Mouse (Mus musculus) heart, postnatal 4 days (tissue): ENCODE measurements around the gene Hoxa7. TPM values are rescaled to one million over a fixed set of nuclear protein-coding genes. Genes with fewer than 3 reads are reported as not detected.

ENCODE experiments used
- DNase-seq: peaks from one replicate; pipeline ENCODE4 v3.0.0; 2021
- total RNA-seq, 2 experiments: library from RNA; stranded (reverse); gene quantifications; 2 replicates each; pipeline ENCODE4 v1.2.3; 2021

The Hoxa7 gene
- total RNA-seq, result under 1 TPM in 1 of 2 experiments, not detected in 1; 0.20 TPM

- peak; percentile 91 for DNase-seq
Measured at GRCm38 (mm10) chr6:52221337-52221992, at the start of gene Hoxa7. Gene Hoxa7, minus strand, starts transcription at chr6:52221854.

- DNase-seq, result peak; percentile 78
Measured at GRCm38 (mm10) chr6:52270494-52271480, 49.1 kb upstream of the Hoxa7 start.

GRCm38 (mm10) chr6:52268756-52269155, 47.1 kb upstream of the Hoxa7 start:
- no peak for DNase-seq

- no peak for DNase-seq
Measured at GRCm38 (mm10) chr6:52268341-52268740, 46.7 kb upstream of the Hoxa7 start.

GRCm38 (mm10) chr6:52267691-52268090, 46.0 kb upstream of the Hoxa7 start:
- no peak for DNase-seq

- no peak for DNase-seq
Measured at GRCm38 (mm10) chr6:52267221-52267620, 45.6 kb upstream of the Hoxa7 start.

GRCm38 (mm10) chr6:52266666-52266985, 45.0 kb upstream of the Hoxa7 start:
- DNase-seq, result no peak

GRCm38 (mm10) chr6:52265913-52266665, 44.4 kb upstream of the Hoxa7 start:
- no peak for DNase-seq

GRCm38 (mm10) chr6:52265306-52265912, 43.8 kb upstream of the Hoxa7 start:
- no peak for DNase-seq

- no peak for DNase-seq
Measured at GRCm38 (mm10) chr6:52264106-52264790, 42.6 kb upstream of the Hoxa7 start.

GRCm38 (mm10) chr6:52263321-52263585, 41.6 kb upstream of the Hoxa7 start:
- no peak for DNase-seq

- DNase-seq, result peak; percentile 10
Measured at GRCm38 (mm10) chr6:52262463-52263320, 41.0 kb upstream of the Hoxa7 start.

GRCm38 (mm10) chr6:52261751-52262462, 40.3 kb upstream of the Hoxa7 start:
- no peak for DNase-seq

- DNase-seq, result no peak
Measured at GRCm38 (mm10) chr6:52260654-52261575, 39.3 kb upstream of the Hoxa7 start, which contains the start of gene Hoxa13. Gene Hoxa13, minus strand, starts transcription at chr6:52260880.

GRCm38 (mm10) chr6:52259811-52260261, 38.2 kb upstream of the Hoxa7 start:
- DNase-seq, result no peak

- no peak for DNase-seq
Measured at GRCm38 (mm10) chr6:52259081-52259790, 37.6 kb upstream of the Hoxa7 start.

- peak; percentile 88 for DNase-seq
Measured at GRCm38 (mm10) chr6:52256956-52257355, 35.3 kb upstream of the Hoxa7 start.
